Mouse (Mus musculus) kidney, postnatal 25 days (tissue): ENCODE results near the gene Syne1.

Experiments used
- DNase-seq, 2 experiments: peaks; one replicate each; pipeline ENCODE4 v3.0.0; 2021; ENCODE audit warnings: mixed read lengths in 2 of 2

Gene Syne1

GRCm38 (mm10) chr10:5551382-5551781, at the start of gene Syne1:
Gene Syne1 (minus strand): TSS chr10:5551482.
- no peak for DNase-seq

- peak in 1 of 2 experiments; percentile 89 for DNase-seq
Observed at GRCm38 (mm10) chr10:5600123-5600522, 48.8 kb upstream of the Syne1 start.

GRCm38 (mm10) chr10:5596559-5596958, 45.3 kb upstream of the Syne1 start:
- no peak for DNase-seq

- DNase-seq, result no peak
Observed at GRCm38 (mm10) chr10:5594457-5594856, 43.2 kb upstream of the Syne1 start.

- no peak for DNase-seq
Observed at GRCm38 (mm10) chr10:5593464-5593863, 42.2 kb upstream of the Syne1 start, which contains the start of gene Myct1. Gene Myct1 (plus strand): TSS chr10:5593775.

- DNase-seq, result peak; percentile 27 to 62
Observed at GRCm38 (mm10) chr10:5591996-5592395, 40.7 kb upstream of the Syne1 start.

- DNase-seq, result no peak
Observed at GRCm38 (mm10) chr10:5591061-5591460, 39.8 kb upstream of the Syne1 start.

GRCm38 (mm10) chr10:5573328-5573727, 22.0 kb upstream of the Syne1 start:
- DNase-seq, result no peak

- no peak for DNase-seq
Observed at GRCm38 (mm10) chr10:5571332-5571731, 20.1 kb upstream of the Syne1 start.

GRCm38 (mm10) chr10:5570059-5570458, 18.8 kb upstream of the Syne1 start:
- no peak for DNase-seq

- DNase-seq, result no peak
Observed at GRCm38 (mm10) chr10:5568991-5569390, 17.7 kb upstream of the Syne1 start.

GRCm38 (mm10) chr10:5561706-5562105, 10.4 kb upstream of the Syne1 start:
- no peak for DNase-seq

- no peak for DNase-seq
Observed at GRCm38 (mm10) chr10:5560526-5560925, 9.2 kb upstream of the Syne1 start.

GRCm38 (mm10) chr10:5558808-5559207, 7.5 kb upstream of the Syne1 start:
- no peak for DNase-seq

- no peak for DNase-seq
Observed at GRCm38 (mm10) chr10:5554941-5555340, 3.7 kb upstream of the Syne1 start.

- peak; percentile 44 to 73 for DNase-seq
Observed at GRCm38 (mm10) chr10:5550168-5551021, 887 bp downstream of the Syne1 start.

- DNase-seq, result peak in 1 of 2 experiments; percentile 8
Observed at GRCm38 (mm10) chr10:5549871-5550167, 1.5 kb downstream of the Syne1 start.

GRCm38 (mm10) chr10:5548651-5549050, 2.6 kb downstream of the Syne1 start:
- no peak for DNase-seq

- no peak for DNase-seq
Observed at GRCm38 (mm10) chr10:5547769-5548168, 3.5 kb downstream of the Syne1 start.

- DNase-seq, result no peak
Observed at GRCm38 (mm10) chr10:5546428-5546827, 4.9 kb downstream of the Syne1 start.

- DNase-seq, result no peak
Observed at GRCm38 (mm10) chr10:5528284-5528683, 23.0 kb downstream of the Syne1 start.

- peak; percentile 5 to 39 for DNase-seq
Observed at GRCm38 (mm10) chr10:5527634-5528033, 23.6 kb downstream of the Syne1 start.

GRCm38 (mm10) chr10:5522904-5523303, 28.4 kb downstream of the Syne1 start:
- no peak for DNase-seq

- no peak for DNase-seq
Observed at GRCm38 (mm10) chr10:5522276-5522675, 29.0 kb downstream of the Syne1 start.

GRCm38 (mm10) chr10:5520695-5521094, 30.6 kb downstream of the Syne1 start:
- DNase-seq, result no peak
